Mouse (Mus musculus) C2C12 (cell line): ENCODE data around the gene Hyal2. TPM values are rescaled to one million over a fixed set of nuclear protein-coding genes. Genes with fewer than 3 reads are reported as not detected.

Experiments
- H3K27me3 ChIP-seq: one replicate; pipeline ENCODE4 v1.6.1; 2011; ENCODE audit not compliant: control insufficient read depth, insufficient read depth, insufficient read length
- H3K36me3 ChIP-seq: one replicate; pipeline ENCODE4 v1.6.1; 2011; ENCODE audit not compliant: control insufficient read depth, insufficient read depth
- H3K4me3 ChIP-seq: one replicate; pipeline ENCODE4 v1.5.1; 2011; ENCODE audit warnings: mild to moderate bottlenecking, control low read depth; ENCODE audit not compliant: poor library complexity, insufficient read depth, severe bottlenecking
- H3K79me2 ChIP-seq: one replicate; pipeline ENCODE4 v1.6.1; 2011; ENCODE audit not compliant: control insufficient read depth, insufficient read depth
- H3K79me3 ChIP-seq: one replicate; pipeline ENCODE4 v1.6.1; 2011; ENCODE audit warnings: low read depth, control low read depth
- H3ac ChIP-seq: one replicate; pipeline ENCODE3; 2011; ENCODE audit warnings: low read depth; ENCODE audit not compliant: control insufficient read depth, insufficient read length
- CEBPB ChIP-seq: IDR thresholded peaks from one replicate; pipeline ENCODE4 v1.6.1; 2011; ENCODE audit warnings: low read depth, mild to moderate bottlenecking, control low read depth, moderate library complexity
- CTCF ChIP-seq: IDR thresholded peaks from one replicate; pipeline ENCODE4 v1.5.1; 2011; ENCODE audit not compliant: control insufficient read depth, insufficient read depth, insufficient read length
- FOSL1 ChIP-seq: IDR thresholded peaks from one replicate; pipeline ENCODE4 v1.8.0; 2011; ENCODE audit warnings: mild to moderate bottlenecking, low read length; ENCODE audit not compliant: poor library complexity, insufficient read depth, severe bottlenecking
- MAX ChIP-seq: IDR thresholded peaks from one replicate; pipeline ENCODE4 v1.6.1; 2011; ENCODE audit warnings: mild to moderate bottlenecking, control low read depth
- MYOD1 ChIP-seq: IDR thresholded peaks from one replicate; pipeline ENCODE4 v1.6.1; 2011; ENCODE audit warnings: low read depth; ENCODE audit not compliant: control insufficient read depth, insufficient read length
- MYOG ChIP-seq: IDR thresholded peaks from one replicate; pipeline ENCODE4 v1.6.1; 2011; ENCODE audit not compliant: control insufficient read depth, insufficient read length; ENCODE audit errors: extremely low read depth
- USF1 ChIP-seq: IDR thresholded peaks from one replicate; pipeline ENCODE4 v1.6.1; 2011; ENCODE audit warnings: low read depth, mild to moderate bottlenecking, control low read depth, moderate library complexity
- polyA plus RNA-seq: library from polyadenylated mRNA; unstranded; fragments of >200 nt; fragmentation: generic; extraction: Trizol; gene quantifications from one replicate; pipeline ENCODE4 v1.2.1, GENCODE M21; 2012; ENCODE audit warnings: missing spikeins

The Hyal2 gene
- polyA plus RNA-seq, 1 experiment: 59.7 TPM

DNA sequence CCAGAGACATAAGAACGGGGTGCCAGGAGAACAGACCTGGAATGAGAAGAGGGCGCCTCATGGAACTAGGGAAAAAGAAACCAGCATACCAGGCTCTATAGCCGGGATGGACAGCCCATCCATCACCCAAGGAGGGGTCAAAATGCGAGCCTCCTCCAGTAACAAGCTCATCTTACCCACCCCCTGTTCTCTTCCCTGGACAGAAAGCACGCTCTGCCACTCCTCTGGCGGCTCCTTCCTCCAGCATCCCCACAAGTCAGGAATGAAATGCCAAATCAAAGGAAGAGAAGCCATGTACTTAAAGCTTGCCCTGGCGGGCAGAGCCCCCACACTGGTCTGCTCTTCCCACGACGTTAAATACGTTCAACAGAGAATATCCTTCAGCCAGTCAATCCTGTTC, 26.7 kb upstream of the Hyal2 start:
- TF ChIP-seq USF1 (no peak), MYOD1 (no peak), MAX (no peak), CTCF (no peak), CEBPB (no peak), FOSL1 (no peak), MYOG (no peak)
- Histone ChIP-seq H3K79me2 (peaks cover 16% of the 10 kb centered on the region), H3K4me3 (no peak overlapping the region), H3K36me3 (peaks cover 15% of the 10 kb centered on the region), H3K27me3 (no peaks in the 10 kb centered on the region), H3K79me3 (peaks cover 13% of the 10 kb centered on the region), H3ac (no peak overlapping the region)

DNA sequence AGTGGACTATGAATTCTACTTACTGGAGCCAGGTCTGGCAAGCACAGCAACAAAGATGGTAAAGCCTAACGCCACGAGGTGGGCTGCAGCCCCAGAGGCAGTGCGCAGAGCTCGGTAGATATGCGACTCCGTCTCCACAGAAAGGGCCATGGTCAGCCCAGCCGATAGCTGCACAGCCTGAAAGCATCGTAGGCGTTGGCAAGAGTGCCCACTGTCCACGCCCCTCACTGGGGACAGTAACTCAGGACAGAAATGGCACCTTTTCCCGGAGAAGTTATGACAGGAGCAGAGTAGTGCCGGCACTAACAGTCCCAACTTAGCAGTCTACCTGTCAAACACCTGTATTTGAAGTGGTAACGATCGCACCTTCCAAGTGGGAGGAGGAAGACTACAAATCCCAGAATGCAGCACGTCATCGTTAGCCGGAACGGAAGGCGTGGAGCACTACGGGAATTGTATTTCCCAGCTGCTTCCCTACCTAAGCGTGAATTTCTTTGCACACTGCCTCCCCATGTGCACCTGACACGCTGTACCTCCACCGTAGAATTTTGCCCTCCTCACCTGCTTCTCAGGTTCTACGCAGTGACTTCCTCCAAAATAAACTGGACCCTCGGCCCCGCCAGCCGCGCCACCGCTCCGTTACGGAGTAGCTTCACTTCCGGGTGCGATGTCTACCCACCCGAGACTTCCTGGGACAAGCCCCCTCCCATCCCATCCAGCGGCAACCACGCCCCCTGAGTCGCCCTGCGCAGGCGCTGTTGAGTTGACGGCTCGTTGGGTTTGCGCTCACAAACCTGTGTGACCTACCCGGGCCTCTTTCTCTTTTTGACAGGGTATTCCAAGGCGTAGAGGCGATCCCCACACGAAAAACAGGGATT, 26.0 kb upstream of the Hyal2 start, which contains the start of the genes Cyb561d2 and Nprl2:
TSS of gene Cyb561d2 (minus strand) at position 720 of the 878 bp plus-strand sequence.
TSS of gene Nprl2 (plus strand) at position 753 of the 878 bp plus-strand sequence.
- TF ChIP-seq USF1 (no peak), CEBPB (no peak), MYOG (no peak), FOSL1 (no peak), CTCF (no peak), MYOD1 (no peak), MAX (no peak)
- Histone ChIP-seq H3K79me2 (peaks cover 9% of the 10 kb centered on the region), H3K79me3 (peaks cover 7% of the 10 kb centered on the region), H3K36me3 (peaks cover 15% of the 10 kb centered on the region), H3K4me3 (peak within 1 kb of the TSS; percentile 38), H3K27me3 (no peaks in the 10 kb centered on the region), H3ac (peak within 1 kb of the TSS; percentile 43)

DNA sequence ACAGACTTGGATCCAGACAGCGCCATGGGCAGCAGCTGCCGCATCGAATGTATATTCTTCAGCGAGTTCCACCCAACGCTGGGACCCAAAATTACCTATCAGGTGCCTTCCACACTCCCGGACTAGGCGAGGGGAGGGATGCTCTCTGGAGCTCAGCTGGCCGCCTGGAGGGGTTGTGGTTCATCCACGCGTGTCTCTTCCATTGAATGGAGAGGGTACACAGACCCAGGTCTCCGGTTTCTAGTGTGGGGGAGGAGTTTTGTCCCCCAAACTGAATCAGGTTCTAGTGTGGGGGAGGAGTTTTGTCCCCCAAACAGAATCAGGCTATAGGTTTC, 25.4 kb upstream of the Hyal2 start:
- peaks cover 1% of the 10 kb centered on the region for H3K79me3 ChIP-seq
- H3K27me3 ChIP-seq: no peaks in the 10 kb centered on the region
- peaks cover 15% of the 10 kb centered on the region for H3K36me3 ChIP-seq
- H3K79me2 ChIP-seq: peaks cover 2% of the 10 kb centered on the region
- H3K4me3 ChIP-seq: peak overlapping the region; percentile 38
- TF ChIP-seq CTCF (no peak), CEBPB (no peak), MYOD1 (no peak), USF1 (no peak)
- peak overlapping the region; percentile 41 for H3ac ChIP-seq

DNA sequence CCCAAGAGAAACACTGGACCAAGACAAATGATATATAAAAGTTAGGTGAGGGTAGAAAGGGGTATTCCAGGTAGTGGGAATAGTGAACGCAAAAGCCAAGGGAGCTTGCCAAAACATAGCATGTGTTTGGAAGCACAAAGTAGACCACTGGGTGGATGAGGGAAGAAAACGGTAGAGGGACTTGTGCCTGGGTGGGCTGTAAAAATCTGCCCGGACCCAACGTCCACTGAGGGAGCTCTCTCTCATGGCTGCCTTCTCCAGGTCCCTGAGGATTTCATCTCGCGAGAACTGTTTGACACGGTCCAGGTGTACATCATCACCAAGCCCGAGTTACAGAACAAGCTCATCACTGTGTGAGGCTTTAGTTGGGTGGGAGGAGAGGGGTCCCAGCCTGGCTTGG, 25.0 kb upstream of the Hyal2 start:
- Histone ChIP-seq H3K36me3 (peaks cover 13% of the 10 kb centered on the region), H3K79me3 (no peaks in the 10 kb centered on the region), H3K27me3 (no peaks in the 10 kb centered on the region), H3K79me2 (no peaks in the 10 kb centered on the region), H3K4me3 (peak overlapping the region; percentile 38), H3ac (no peak overlapping the region)
- TF ChIP-seq FOSL1 (no peak), MYOG (no peak), USF1 (no peak), MYOD1 (no peak), CTCF (no peak), CEBPB (no peak), MAX (no peak)

DNA sequence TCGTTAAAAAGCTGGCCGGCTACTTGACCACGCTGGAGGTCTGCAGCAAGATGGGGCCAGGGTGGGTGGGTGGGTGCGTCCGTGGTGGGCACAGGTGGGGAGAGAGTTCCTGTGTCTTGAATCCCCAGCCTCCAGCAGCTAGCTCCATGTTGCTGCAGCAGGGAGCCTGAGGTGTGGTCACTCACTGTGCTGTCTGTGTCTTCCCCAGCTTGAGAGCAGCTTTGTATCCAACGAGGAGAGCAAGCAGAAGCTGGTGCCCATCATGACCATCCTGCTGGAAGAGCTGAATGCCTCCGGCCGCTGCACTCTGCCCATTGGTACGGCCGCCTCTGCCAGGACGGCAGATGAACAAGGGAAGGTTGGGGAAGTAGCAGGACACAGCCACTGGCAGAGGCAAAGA, 24.4 kb upstream of the Hyal2 start:
- Histone ChIP-seq H3K4me3 (no peak overlapping the region), H3ac (no peak overlapping the region), H3K36me3 (peaks cover 7% of the 10 kb centered on the region), H3K79me2 (no peaks in the 10 kb centered on the region), H3K27me3 (no peaks in the 10 kb centered on the region), H3K79me3 (no peaks in the 10 kb centered on the region)
- TF ChIP-seq MAX (no peak), CTCF (no peak), MYOD1 (no peak), MYOG (no peak), CEBPB (no peak), FOSL1 (no peak), USF1 (no peak)
